Mouse (Mus musculus) hindbrain, embryonic 15.5 days (tissue): Measurements from ENCODE around the gene Heatr5a. TPM values are rescaled to one million over a fixed set of nuclear protein-coding genes. Genes with fewer than 3 reads are reported as not detected.

ENCODE experiments used
- ATAC-seq: fragments of 200-750 bp; cut with Nextera tagmentation; 2 replicates; pipeline ENCODE4 v1.8.0; 2017; ENCODE audit warnings: low read depth, moderate number of reproducible peaks, moderate TSS enrichment; ENCODE audit not compliant: low FRiP score
- H3K27ac ChIP-seq: fragments of 300-500 bp; sonication (generic); replicated peaks from 2 replicates; pipeline ENCODE4 v1.5.1; 2015; ENCODE audit warnings: mild to moderate bottlenecking, inconsistent platforms
- H3K27me3 ChIP-seq: fragments of 300-500 bp; sonication (generic); 2 replicates; pipeline ENCODE4 v1.6.1; 2015; ENCODE audit warnings: control low read depth, inconsistent platforms
- H3K36me3 ChIP-seq: fragments of 300-500 bp; sonication (generic); 2 replicates; pipeline ENCODE4 v1.6.1; 2015; ENCODE audit warnings: control low read depth, inconsistent platforms
- H3K4me1 ChIP-seq: fragments of 300-500 bp; sonication (generic); replicated peaks from 2 replicates; pipeline ENCODE4 v1.6.1; 2015; ENCODE audit warnings: control low read depth, inconsistent platforms
- H3K4me2 ChIP-seq: fragments of 300-500 bp; sonication (generic); 2 replicates; pipeline ENCODE4 v1.6.1; 2015; ENCODE audit warnings: moderate library complexity, mild to moderate bottlenecking, inconsistent platforms
- H3K4me3 ChIP-seq: fragments of 300-500 bp; sonication (generic); 2 replicates; pipeline ENCODE4 v1.5.1; 2015; ENCODE audit warnings: mild to moderate bottlenecking, inconsistent platforms
- H3K9ac ChIP-seq: fragments of 300-500 bp; sonication (generic); 2 replicates; pipeline ENCODE4 v1.6.1; 2015; ENCODE audit warnings: inconsistent platforms
- H3K9me3 ChIP-seq: fragments of 300-500 bp; sonication (generic); 2 replicates; pipeline ENCODE4 v1.6.1; 2016; ENCODE audit warnings: control low read depth, inconsistent platforms
- WGBS: fragments of 180-500 bp; shearing (Covaris S2); methylation state at CpG from one replicate; pipeline ENCODE4 v1.1.7; 2015; 5-methylcytosine and 5-hydroxymethylcytosine counted together
- polyA plus RNA-seq: library from polyadenylated mRNA; unstranded; fragments of >200 nt; fragmentation: Nextera tagmentation; extraction: Ambion mirVana; gene quantifications from 2 replicates; pipeline ENCODE4 v1.2.1, GENCODE M21; 2015

Gene Heatr5a
- polyA plus RNA-seq, 1 experiment from 2014 or later: 7.1 TPM

DNA sequence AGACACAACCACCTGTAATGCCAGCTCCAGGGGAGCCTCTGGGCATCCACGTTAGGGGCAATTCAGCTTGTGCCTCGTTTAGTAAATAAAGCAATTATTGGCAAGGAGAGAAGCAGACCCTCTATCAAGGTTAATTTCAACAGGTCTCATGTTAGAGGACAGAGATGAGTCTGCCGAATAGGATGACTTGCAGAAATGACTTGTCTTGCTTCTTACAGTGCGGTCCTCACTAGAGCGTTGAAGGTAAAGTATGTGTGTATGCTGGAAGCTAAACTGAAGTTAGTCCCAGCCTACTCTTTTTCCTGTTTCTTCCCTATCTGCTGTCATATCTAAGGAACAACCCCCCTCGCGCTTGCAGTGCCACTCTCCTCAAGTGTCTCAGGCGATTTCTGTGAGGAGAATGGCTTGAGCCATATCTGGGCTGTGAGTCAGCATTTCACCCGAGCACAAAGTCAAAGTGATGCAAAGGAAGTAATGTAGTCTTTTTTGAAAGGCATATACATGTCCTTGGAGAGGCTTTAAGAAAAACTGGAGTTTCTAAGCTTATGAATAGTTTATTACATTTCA lies 27.3 kb upstream of the Heatr5a start:
- Histone ChIP-seq H3K27me3 (no peaks in the 10 kb centered on the region), H3K27ac (no peak overlapping the region), H3K36me3 (peaks cover 16% of the 10 kb centered on the region; the same call in 1 of the 2 replicates), H3K4me3 (no peak overlapping the region), H3K9me3 (no peaks in the 10 kb centered on the region), H3K9ac (no peak overlapping the region), H3K4me2 (no peak overlapping the region), H3K4me1 (no peaks in the 10 kb centered on the region)
- WGBS: 93% methylated on average over 9 of the region's 9 CpGs
- ATAC-seq: no peak

DNA sequence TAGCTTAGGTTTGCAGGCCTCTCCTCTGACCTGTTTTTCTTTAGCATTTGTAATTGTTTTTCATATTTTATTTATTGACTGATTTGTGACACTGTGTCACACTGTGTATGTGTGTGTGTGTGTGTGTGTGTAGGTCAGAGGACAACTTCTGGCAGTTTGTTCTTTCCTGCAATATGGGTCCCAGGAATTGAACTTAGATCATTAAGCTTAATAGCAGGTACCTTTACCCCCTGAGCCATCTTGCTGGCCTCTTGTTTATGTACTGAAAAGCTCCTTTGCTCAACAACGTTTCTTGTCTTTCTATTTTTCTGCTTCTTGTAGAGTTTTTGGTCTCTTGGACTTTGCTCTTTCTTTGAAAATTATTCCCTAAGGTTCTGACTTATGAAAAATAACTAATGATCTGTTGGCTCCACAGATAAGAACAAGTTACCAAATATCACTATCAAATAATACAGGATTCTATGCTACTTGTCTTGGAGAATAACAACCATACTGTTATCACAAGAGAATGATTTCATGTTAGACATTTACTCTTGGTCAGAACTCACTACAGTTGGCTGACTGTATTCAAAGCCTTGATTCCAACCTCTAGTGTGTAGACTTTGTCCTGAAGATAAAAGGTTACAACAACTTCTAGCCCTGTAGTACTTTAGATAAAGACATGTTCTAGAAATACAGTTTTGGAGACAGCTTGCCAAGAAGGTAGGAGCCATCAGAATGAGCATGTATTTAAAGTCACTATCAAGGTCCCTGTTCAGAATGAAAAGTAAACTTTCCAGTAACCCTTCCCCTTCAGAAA lies 24.8 kb upstream of the Heatr5a start:
- 88% methylated on average over 1 of the region's 1 CpGs for WGBS
- no peaks in the 10 kb centered on the region for H3K9me3 ChIP-seq
- H3K36me3 ChIP-seq: peaks cover 16% of the 10 kb centered on the region; the same call in 1 of the 2 replicates
- no peak overlapping the region for H3K4me3 ChIP-seq
- ATAC-seq: no peak
- no peak overlapping the region for H3K9ac ChIP-seq
- no peak overlapping the region for H3K4me2 ChIP-seq
- H3K27ac ChIP-seq: no peak overlapping the region
- H3K27me3 ChIP-seq: no peaks in the 10 kb centered on the region
- H3K4me1 ChIP-seq: no peaks in the 10 kb centered on the region

GRCm38 (mm10) chr12:51990629-51991028 lies 19.5 kb upstream of the Heatr5a start:
- ATAC-seq: no peak
- H3K9me3 ChIP-seq: no peaks in the 10 kb centered on the region
- H3K27me3 ChIP-seq: no peaks in the 10 kb centered on the region
- H3K4me2 ChIP-seq: no peak overlapping the region
- WGBS: 83% methylated on average over 2 of the region's 2 CpGs
- peaks cover 10% of the 10 kb centered on the region; the same call in 1 of the 2 replicates for H3K36me3 ChIP-seq
- no peak overlapping the region for H3K4me3 ChIP-seq
- no peak overlapping the region for H3K27ac ChIP-seq
- no peaks in the 10 kb centered on the region for H3K4me1 ChIP-seq
- no peak overlapping the region for H3K9ac ChIP-seq

DNA sequence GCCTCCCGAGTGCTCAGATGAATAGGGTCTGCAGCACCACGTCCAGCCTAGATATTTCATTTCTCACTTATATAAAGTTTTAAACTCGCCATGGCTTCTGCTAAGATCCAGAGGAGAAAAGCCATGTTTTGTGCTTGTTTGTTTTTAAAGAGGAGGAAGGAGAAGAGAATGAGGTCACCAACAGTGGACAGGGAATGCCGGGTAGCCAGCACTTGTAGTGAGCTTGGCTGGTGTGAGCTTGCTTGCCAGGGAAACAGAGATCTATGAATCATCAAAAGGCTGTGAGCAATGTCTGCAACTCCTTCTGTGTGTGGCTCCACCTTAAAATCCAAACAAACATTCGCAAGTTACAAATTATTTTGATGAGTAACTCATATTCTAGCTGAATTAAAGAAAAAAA lies 17.4 kb upstream of the Heatr5a start:
- WGBS: 89% methylated on average over 5 of the region's 5 CpGs
- Histone ChIP-seq H3K27ac (no peak overlapping the region), H3K9ac (no peak overlapping the region), H3K27me3 (no peaks in the 10 kb centered on the region), H3K4me3 (no peak overlapping the region), H3K4me1 (no peaks in the 10 kb centered on the region), H3K9me3 (no peaks in the 10 kb centered on the region), H3K4me2 (no peak overlapping the region), H3K36me3 (0 out of 2 replicates have a peak, but pooled peaks cover 2% of the 10 kb centered on the region)
- ATAC-seq: no peak

- Histone ChIP-seq H3K36me3 (0 out of 2 replicates have a peak, but pooled peaks cover 2% of the 10 kb centered on the region), H3K4me3 (no peak overlapping the region), H3K9ac (no peak overlapping the region), H3K9me3 (no peaks in the 10 kb centered on the region), H3K27me3 (no peaks in the 10 kb centered on the region), H3K4me2 (no peak overlapping the region), H3K4me1 (no peaks in the 10 kb centered on the region), H3K27ac (no peak overlapping the region)
- ATAC-seq: no peak
- 73% methylated on average over 4 of the region's 4 CpGs for WGBS
Measured at GRCm38 (mm10) chr12:51985826-51986225, 14.7 kb upstream of the Heatr5a start.

- no peak overlapping the region for H3K27ac ChIP-seq
- no peaks in the 10 kb centered on the region for H3K9me3 ChIP-seq
- H3K4me2 ChIP-seq: no peak overlapping the region
- H3K27me3 ChIP-seq: no peaks in the 10 kb centered on the region
- 94% methylated on average over 3 of the region's 3 CpGs for WGBS
- H3K4me3 ChIP-seq: no peak overlapping the region
- 0 out of 2 replicates have a peak, but pooled peaks cover 2% of the 10 kb centered on the region for H3K36me3 ChIP-seq
- no peak overlapping the region for H3K9ac ChIP-seq
- ATAC-seq: no peak
- no peaks in the 10 kb centered on the region for H3K4me1 ChIP-seq
Measured at GRCm38 (mm10) chr12:51985163-51985748, 14.1 kb upstream of the Heatr5a start.

DNA sequence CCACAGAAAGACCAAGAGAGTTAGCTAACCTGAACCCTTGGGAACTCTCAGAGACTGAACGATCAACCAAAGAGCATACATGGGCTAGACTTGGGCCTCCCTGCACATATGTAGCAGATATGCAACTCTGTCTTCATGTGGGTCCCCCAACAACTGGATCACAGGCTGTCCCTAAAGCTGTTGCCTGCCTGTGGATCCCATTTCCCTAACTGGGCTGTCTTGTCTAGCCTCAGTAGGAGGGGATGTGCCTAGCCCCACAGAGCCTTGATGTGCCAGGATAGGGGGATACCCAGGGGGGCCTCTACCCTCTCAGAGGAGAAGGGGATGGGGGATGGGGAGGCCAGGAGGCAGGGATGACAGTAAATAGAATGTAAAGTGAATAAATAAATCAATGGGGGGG lies 12.5 kb upstream of the Heatr5a start:
- no peak overlapping the region for H3K9ac ChIP-seq
- 0 out of 2 replicates have a peak, but pooled peaks cover 2% of the 10 kb centered on the region for H3K36me3 ChIP-seq
- no peaks in the 10 kb centered on the region for H3K4me1 ChIP-seq
- H3K27me3 ChIP-seq: no peaks in the 10 kb centered on the region
- H3K27ac ChIP-seq: no peak overlapping the region
- no peak for ATAC-seq
- no peak overlapping the region for H3K4me3 ChIP-seq
- H3K4me2 ChIP-seq: no peak overlapping the region
- H3K9me3 ChIP-seq: no peaks in the 10 kb centered on the region
- 97% methylated on average over 1 of the region's 1 CpGs for WGBS

- Histone ChIP-seq H3K4me2 (no peak overlapping the region), H3K9me3 (no peaks in the 10 kb centered on the region), H3K36me3 (no peaks in the 10 kb centered on the region), H3K4me3 (no peak overlapping the region), H3K4me1 (peaks cover 3% of the 10 kb centered on the region; the same call in 1 of the 2 replicates), H3K27me3 (no peaks in the 10 kb centered on the region), H3K9ac (no peak overlapping the region), H3K27ac (no peak overlapping the region)
- 75% methylated on average over 9 of the region's 9 CpGs for WGBS
- ATAC-seq: no peak
Measured at GRCm38 (mm10) chr12:51976531-51976930, 5.4 kb upstream of the Heatr5a start.

DNA sequence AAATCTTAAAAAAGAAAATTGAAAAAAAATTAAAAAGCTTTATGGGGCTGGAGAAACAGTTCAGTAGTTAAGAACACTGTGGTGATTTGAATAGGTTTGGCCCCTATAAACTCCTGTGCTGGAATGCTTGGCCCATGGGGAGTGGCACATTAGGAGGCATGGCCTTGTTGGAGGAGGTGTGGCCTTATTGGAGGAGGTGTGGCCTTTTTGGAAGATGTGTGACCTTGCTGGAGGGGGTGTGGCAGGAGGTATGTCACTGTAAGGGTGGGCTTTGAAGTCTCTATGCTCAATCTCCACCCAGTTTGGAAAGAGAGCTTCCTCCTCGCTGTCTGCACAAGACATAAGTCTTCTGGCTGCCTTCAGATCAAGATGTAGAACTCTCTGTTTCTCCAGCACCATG lies 3.3 kb upstream of the Heatr5a start:
- Histone ChIP-seq H3K9me3 (no peaks in the 10 kb centered on the region), H3K4me2 (no peak overlapping the region), H3K4me3 (no peak overlapping the region), H3K27me3 (no peaks in the 10 kb centered on the region), H3K27ac (no peak overlapping the region), H3K9ac (no peak overlapping the region), H3K36me3 (no peaks in the 10 kb centered on the region), H3K4me1 (peaks cover 15% of the 10 kb centered on the region)
- no peak for ATAC-seq
- WGBS: 100% methylated on average over 1 of the region's 1 CpGs

DNA sequence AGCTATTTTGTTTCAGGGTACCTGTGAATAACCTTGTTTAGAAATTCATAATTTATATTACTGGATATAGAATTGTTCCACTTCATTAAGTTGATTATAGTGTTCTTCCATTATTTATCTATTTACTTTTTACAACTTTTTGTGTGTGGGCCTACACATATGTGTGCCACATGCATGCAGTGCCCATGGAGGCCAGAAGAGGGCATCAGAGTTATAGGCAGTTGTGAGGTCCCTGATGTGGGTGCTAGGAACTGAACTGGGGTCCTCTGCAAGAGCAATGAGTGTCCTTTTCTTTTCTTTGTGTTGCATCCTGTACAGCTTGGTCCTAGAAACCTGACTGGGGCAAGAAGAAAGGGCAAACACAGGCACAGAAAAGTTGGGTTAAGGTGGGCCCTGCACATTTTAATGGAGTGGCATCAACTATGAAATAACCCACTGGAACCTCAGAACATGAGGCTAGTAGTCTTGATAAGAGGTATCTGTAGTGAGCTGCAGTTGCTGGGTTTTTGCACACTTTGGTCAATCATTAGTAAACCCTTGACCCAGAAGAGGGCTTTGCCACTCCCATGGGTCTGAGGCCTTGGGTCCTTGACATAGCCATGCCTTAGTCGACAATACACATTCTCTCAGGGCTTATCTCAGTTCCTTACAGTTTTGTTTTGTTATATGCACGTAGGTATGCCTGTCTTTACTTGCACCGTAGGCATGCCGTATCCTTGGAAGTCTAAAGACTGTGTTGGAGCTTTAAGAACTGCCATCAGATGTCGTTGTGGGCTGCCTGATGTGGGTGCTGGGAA lies 1.3 kb upstream of the Heatr5a start:
- Histone ChIP-seq H3K27ac (no peak overlapping the region), H3K4me2 (no peak overlapping the region), H3K9ac (no peak overlapping the region), H3K9me3 (no peaks in the 10 kb centered on the region), H3K27me3 (no peaks in the 10 kb centered on the region), H3K4me3 (no peak overlapping the region), H3K4me1 (peaks cover 15% of the 10 kb centered on the region), H3K36me3 (no peaks in the 10 kb centered on the region)
- 96% methylated on average over 5 of the region's 5 CpGs for WGBS
- no peak for ATAC-seq

DNA sequence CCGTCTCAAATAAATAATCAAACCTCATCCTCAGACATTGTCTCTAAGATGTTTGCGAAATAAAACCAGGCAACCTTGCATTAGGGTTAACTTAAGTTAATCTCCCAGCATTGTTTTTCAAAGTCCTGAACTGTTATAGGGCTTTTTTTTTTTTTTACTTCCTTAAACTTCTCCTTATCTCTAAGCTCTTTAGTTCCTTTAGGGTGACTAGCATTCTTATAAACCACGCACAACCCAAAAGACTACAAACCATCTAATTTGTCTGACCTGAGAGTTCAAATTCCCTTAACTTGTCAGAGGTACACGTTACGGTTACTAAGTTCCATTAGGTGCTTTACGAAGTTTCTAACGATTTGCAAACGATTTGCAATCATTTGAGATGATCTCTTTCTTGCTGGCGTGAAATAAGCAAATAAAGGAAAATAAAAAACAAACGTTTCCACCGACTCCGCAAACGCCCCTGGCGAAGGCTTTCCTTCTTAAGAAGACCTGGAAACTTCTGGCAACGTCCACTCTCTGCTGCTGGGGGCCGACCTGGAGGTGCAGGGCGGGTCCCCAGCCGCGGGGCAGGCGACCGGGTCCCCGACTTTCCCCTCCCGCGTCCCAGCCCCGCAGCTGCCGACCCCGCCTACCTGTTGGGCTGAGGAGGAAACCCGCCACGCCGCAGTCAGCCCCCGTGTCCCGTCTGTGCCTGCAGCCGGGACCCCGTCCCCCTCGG lies 610 bp downstream of the Heatr5a start:
- Histone ChIP-seq H3K9ac (peak overlapping the region; percentile 82), H3K36me3 (no peaks in the 10 kb centered on the region), H3K4me1 (peaks cover 15% of the 10 kb centered on the region), H3K4me3 (peak overlapping the region; percentile 98), H3K4me2 (peak overlapping the region; percentile 67), H3K9me3 (no peaks in the 10 kb centered on the region), H3K27me3 (no peaks in the 10 kb centered on the region), H3K27ac (peak overlapping the region; percentile 84)
- 1% methylated on average over 35 of the region's 35 CpGs for WGBS
- ATAC-seq: no peak
